Mouse (Mus musculus) hindbrain, embryonic 12.5 days (tissue): ENCODE results near the gene Epha7. TPM values are rescaled to one million over a fixed set of nuclear protein-coding genes. Genes with fewer than 3 reads are reported as not detected.

ENCODE experiments used
- ATAC-seq: fragments of 200-750 bp; cut with Nextera tagmentation; 2 replicates; pipeline ENCODE4 v1.8.0; 2017; ENCODE audit warnings: moderate TSS enrichment; ENCODE audit not compliant: low FRiP score
- H3K27ac ChIP-seq: fragments of 300-500 bp; sonication (generic); 2 replicates; pipeline ENCODE4 v1.5.1; 2016; ENCODE audit warnings: mild to moderate bottlenecking
- H3K27me3 ChIP-seq: fragments of 300-500 bp; sonication (generic); 2 replicates; pipeline ENCODE4 v1.6.1; 2016; ENCODE audit warnings: mild to moderate bottlenecking
- H3K36me3 ChIP-seq: fragments of 300-500 bp; sonication (generic); 2 replicates; pipeline ENCODE4 v1.6.1; 2016; ENCODE audit warnings: mild to moderate bottlenecking
- H3K4me1 ChIP-seq: fragments of 300-500 bp; sonication (generic); 2 replicates; pipeline ENCODE4 v1.6.1; 2016
- H3K4me2 ChIP-seq: fragments of 300-500 bp; sonication (generic); replicated peaks from 2 replicates; pipeline ENCODE4 v1.6.1; 2016; ENCODE audit warnings: mild to moderate bottlenecking
- H3K4me3 ChIP-seq: fragments of 300-500 bp; sonication (generic); 2 replicates; pipeline ENCODE4 v1.5.1; 2016; ENCODE audit warnings: mild to moderate bottlenecking
- H3K9ac ChIP-seq: fragments of 300-500 bp; sonication (generic); 2 replicates; pipeline ENCODE4 v1.6.1; 2016; ENCODE audit warnings: mild to moderate bottlenecking, moderate library complexity
- H3K9me3 ChIP-seq: fragments of 300-500 bp; sonication (generic); replicated peaks from 2 replicates; pipeline ENCODE4 v1.6.1; 2016; ENCODE audit warnings: mild to moderate bottlenecking
- WGBS: fragments of 180-500 bp; shearing (Covaris S2); methylation state at CpG from one replicate; pipeline ENCODE4 v1.1.7; 2016; 5-methylcytosine and 5-hydroxymethylcytosine counted together
- polyA plus RNA-seq: library from polyadenylated mRNA; unstranded; fragments of >200 nt; fragmentation: Nextera tagmentation; extraction: Ambion mirVana; gene quantifications from 2 replicates; pipeline ENCODE4 v1.2.1, GENCODE M21; 2016

Gene Epha7
- polyA plus RNA-seq, 1 experiment from 2014 or later, result 86.5 TPM

GRCm38 (mm10) chr4:28850388-28850787 lies 37.5 kb downstream of the Epha7 start:
- ATAC-seq, result no peak
- no peak overlapping the region for H3K4me2 ChIP-seq
- H3K9me3 ChIP-seq, result no peaks in the 10 kb centered on the region
- 79% methylated on average over 2 of the region's 2 CpGs for WGBS
- H3K4me3 ChIP-seq, result no peak overlapping the region
- H3K27ac ChIP-seq, result no peak overlapping the region
- no peak overlapping the region for H3K9ac ChIP-seq
- no peaks in the 10 kb centered on the region for H3K27me3 ChIP-seq
- H3K4me1 ChIP-seq, result no peaks in the 10 kb centered on the region
- H3K36me3 ChIP-seq, result no peaks in the 10 kb centered on the region

GRCm38 (mm10) chr4:28862845-28863666 lies 50.1 kb downstream of the Epha7 start:
- H3K36me3 ChIP-seq, result no peaks in the 10 kb centered on the region
- H3K9me3 ChIP-seq, result no peaks in the 10 kb centered on the region
- H3K27ac ChIP-seq, result no peak overlapping the region
- H3K4me2 ChIP-seq, result no peak overlapping the region
- no peak overlapping the region for H3K9ac ChIP-seq
- ATAC-seq, result no peak
- H3K27me3 ChIP-seq, result no peaks in the 10 kb centered on the region
- H3K4me3 ChIP-seq, result no peak overlapping the region
- 84% methylated on average over 6 of the region's 6 CpGs for WGBS
- H3K4me1 ChIP-seq, result no peaks in the 10 kb centered on the region

- no peaks in the 10 kb centered on the region for H3K4me1 ChIP-seq
- H3K27ac ChIP-seq, result no peak overlapping the region
- WGBS, result 46% methylated on average over 2 of the region's 2 CpGs
- no peak overlapping the region for H3K4me3 ChIP-seq
- no peak for ATAC-seq
- H3K9me3 ChIP-seq, result no peaks in the 10 kb centered on the region
- H3K4me2 ChIP-seq, result no peak overlapping the region
- no peak overlapping the region for H3K9ac ChIP-seq
- no peaks in the 10 kb centered on the region for H3K27me3 ChIP-seq
- H3K36me3 ChIP-seq, result no peaks in the 10 kb centered on the region
These were observed 53.5 kb downstream of the Epha7 start for GRCm38 (mm10) chr4:28866411-28866810.

GRCm38 (mm10) chr4:28871615-28872014 lies 58.7 kb downstream of the Epha7 start:
- H3K9ac ChIP-seq, result no peak overlapping the region
- no peak for ATAC-seq

GRCm38 (mm10) chr4:28881271-28882044 lies 68.5 kb downstream of the Epha7 start:
- Histone ChIP-seq H3K4me3 (no peak overlapping the region), H3K27ac (no peak overlapping the region), H3K9me3 (no peaks in the 10 kb centered on the region), H3K4me2 (no peak overlapping the region), H3K9ac (no peak overlapping the region), H3K27me3 (no peaks in the 10 kb centered on the region), H3K4me1 (no peaks in the 10 kb centered on the region; the same call in 1 of the 2 replicates), H3K36me3 (no peaks in the 10 kb centered on the region)
- peak; percentile 62 for ATAC-seq
- WGBS, result 41% methylated on average over 5 of the region's 5 CpGs

More at GRCm38 (mm10) chr4:28871615-28872014, 58.7 kb downstream of the Epha7 start:
- no peaks in the 10 kb centered on the region for H3K4me1 ChIP-seq
- no peaks in the 10 kb centered on the region for H3K27me3 ChIP-seq
- H3K27ac ChIP-seq, result no peak overlapping the region
- no peaks in the 10 kb centered on the region for H3K9me3 ChIP-seq
- H3K4me3 ChIP-seq, result no peak overlapping the region
- no peak overlapping the region for H3K4me2 ChIP-seq
- H3K36me3 ChIP-seq, result peaks cover 10% of the 10 kb centered on the region
- WGBS, result 90% methylated on average over 11 of the region's 11 CpGs

- no peaks in the 10 kb centered on the region for H3K27me3 ChIP-seq
These were observed 76.7 kb downstream of the Epha7 start for GRCm38 (mm10) chr4:28889630-28890029.

GRCm38 (mm10) chr4:28890102-28890501 lies 77.2 kb downstream of the Epha7 start:
- no peak overlapping the region for H3K4me2 ChIP-seq
- no peaks in the 10 kb centered on the region for H3K9me3 ChIP-seq
- WGBS, result 53% methylated on average over 3 of the region's 3 CpGs
- no peak overlapping the region for H3K4me3 ChIP-seq
- no peaks in the 10 kb centered on the region for H3K36me3 ChIP-seq
- no peaks in the 10 kb centered on the region for H3K4me1 ChIP-seq
- H3K27me3 ChIP-seq, result no peaks in the 10 kb centered on the region
- ATAC-seq, result no peak
- no peak overlapping the region for H3K27ac ChIP-seq
- no peak overlapping the region for H3K9ac ChIP-seq

More at GRCm38 (mm10) chr4:28889630-28890029, 76.7 kb downstream of the Epha7 start:
- Histone ChIP-seq H3K27ac (no peak overlapping the region), H3K9me3 (no peaks in the 10 kb centered on the region), H3K9ac (no peak overlapping the region), H3K4me2 (no peak overlapping the region), H3K4me1 (no peaks in the 10 kb centered on the region), H3K4me3 (no peak overlapping the region), H3K36me3 (no peaks in the 10 kb centered on the region)
- no peak for ATAC-seq
- WGBS, result 88% methylated on average over 5 of the region's 5 CpGs

GRCm38 (mm10) chr4:28895480-28895879 lies 82.5 kb downstream of the Epha7 start:
- ATAC-seq, result no peak
- 93% methylated on average over 7 of the region's 7 CpGs for WGBS

GRCm38 (mm10) chr4:28899373-28899772 lies 86.4 kb downstream of the Epha7 start:
- no peaks in the 10 kb centered on the region for H3K9me3 ChIP-seq
- ATAC-seq, result no peak
- no peak overlapping the region for H3K4me3 ChIP-seq
- no peak overlapping the region for H3K4me2 ChIP-seq
- no peak overlapping the region for H3K27ac ChIP-seq
- no peak overlapping the region for H3K9ac ChIP-seq
- H3K36me3 ChIP-seq, result no peaks in the 10 kb centered on the region
- no peaks in the 10 kb centered on the region for H3K27me3 ChIP-seq
- 93% methylated on average over 4 of the region's 4 CpGs for WGBS
- H3K4me1 ChIP-seq, result no peaks in the 10 kb centered on the region

More at GRCm38 (mm10) chr4:28895480-28895879, 82.5 kb downstream of the Epha7 start:
- no peak overlapping the region for H3K9ac ChIP-seq
- no peak overlapping the region for H3K27ac ChIP-seq
- H3K4me2 ChIP-seq, result no peak overlapping the region
- H3K4me3 ChIP-seq, result no peak overlapping the region
- H3K36me3 ChIP-seq, result no peaks in the 10 kb centered on the region
- H3K9me3 ChIP-seq, result no peaks in the 10 kb centered on the region
- H3K27me3 ChIP-seq, result no peaks in the 10 kb centered on the region
- H3K4me1 ChIP-seq, result no peaks in the 10 kb centered on the region

GRCm38 (mm10) chr4:28899783-28900182 lies 86.9 kb downstream of the Epha7 start:
- no peak overlapping the region for H3K9ac ChIP-seq
- ATAC-seq, result no peak
- H3K4me1 ChIP-seq, result no peaks in the 10 kb centered on the region
- no peaks in the 10 kb centered on the region for H3K27me3 ChIP-seq
- WGBS, result 93% methylated on average over 11 of the region's 11 CpGs
- no peaks in the 10 kb centered on the region for H3K36me3 ChIP-seq
- H3K4me2 ChIP-seq, result no peak overlapping the region
- H3K27ac ChIP-seq, result no peak overlapping the region
- H3K4me3 ChIP-seq, result no peak overlapping the region
- H3K9me3 ChIP-seq, result no peaks in the 10 kb centered on the region

- no peak overlapping the region for H3K9ac ChIP-seq
- no peaks in the 10 kb centered on the region for H3K4me1 ChIP-seq
- no peaks in the 10 kb centered on the region for H3K36me3 ChIP-seq
- no peak for ATAC-seq
- no peaks in the 10 kb centered on the region for H3K27me3 ChIP-seq
- H3K4me3 ChIP-seq, result no peak overlapping the region
- WGBS, result 93% methylated on average over 5 of the region's 5 CpGs
- H3K4me2 ChIP-seq, result no peak overlapping the region
- no peaks in the 10 kb centered on the region for H3K9me3 ChIP-seq
- H3K27ac ChIP-seq, result no peak overlapping the region
These were observed 88.6 kb downstream of the Epha7 start for GRCm38 (mm10) chr4:28901496-28901895.

GRCm38 (mm10) chr4:28902004-28902704 lies 89.2 kb downstream of the Epha7 start:
- H3K4me1 ChIP-seq, result no peaks in the 10 kb centered on the region
- H3K9me3 ChIP-seq, result no peaks in the 10 kb centered on the region
- H3K27ac ChIP-seq, result no peak overlapping the region
- H3K9ac ChIP-seq, result no peak overlapping the region
- H3K27me3 ChIP-seq, result no peaks in the 10 kb centered on the region
- H3K4me2 ChIP-seq, result no peak overlapping the region
- no peak for ATAC-seq
- WGBS, result 91% methylated on average over 4 of the region's 4 CpGs
- no peaks in the 10 kb centered on the region for H3K36me3 ChIP-seq
- no peak overlapping the region for H3K4me3 ChIP-seq
